Mouse (Mus musculus) layer of hippocampus, adult 8-10 months (tissue): ENCODE measurements around the gene Mab21l3. TPM values are rescaled to one million over a fixed set of nuclear protein-coding genes. Genes with fewer than 3 reads are reported as not detected.
"Not testable (repeated sequence)": the region's sequence is repeated elsewhere in the genome, so short reads cannot be mapped to it uniquely, and the experiment has no call there.

Experiments used
- DNase-seq, 2 experiments: peaks; one replicate each; pipeline ENCODE4 v3.0.0; 2022; ENCODE audit warnings: low spot score in 2 of 2
- total RNA-seq, 4 experiments: library from RNA; stranded (reverse); gene quantifications; 2 replicates each; pipeline ENCODE4 v1.2.4; 2022

Mab21l3 gene
- total RNA-seq, 4 experiments from 2014 or later: not detected

- DNase-seq: no peak
Observed at GRCm38 (mm10) chr3:101842372-101843094, 6.2 kb downstream of the Mab21l3 start.

GRCm38 (mm10) chr3:101839327-101839726 lies 9.4 kb downstream of the Mab21l3 start:
- DNase-seq: no peak

DNA sequence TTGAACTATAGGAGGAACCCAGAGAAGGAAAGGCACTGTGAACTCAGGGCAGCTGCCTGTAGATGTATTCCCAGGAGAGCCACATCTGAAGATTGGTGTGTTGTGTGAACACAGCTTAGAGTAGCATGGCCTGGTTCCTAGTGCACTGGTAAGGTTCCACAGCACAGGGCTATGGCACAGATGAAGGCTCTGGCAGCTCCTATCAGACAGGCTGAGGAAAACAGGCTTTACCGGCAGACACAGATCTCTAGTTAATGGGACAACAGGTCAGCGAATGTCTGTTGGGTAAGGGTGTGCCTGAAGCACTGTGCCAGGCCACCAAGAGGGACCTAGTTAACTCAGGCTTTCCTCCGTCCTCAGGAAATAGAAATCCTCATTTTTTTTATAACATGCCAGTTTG lies 11.8 kb downstream of the Mab21l3 start:
- no peak for DNase-seq

DNA sequence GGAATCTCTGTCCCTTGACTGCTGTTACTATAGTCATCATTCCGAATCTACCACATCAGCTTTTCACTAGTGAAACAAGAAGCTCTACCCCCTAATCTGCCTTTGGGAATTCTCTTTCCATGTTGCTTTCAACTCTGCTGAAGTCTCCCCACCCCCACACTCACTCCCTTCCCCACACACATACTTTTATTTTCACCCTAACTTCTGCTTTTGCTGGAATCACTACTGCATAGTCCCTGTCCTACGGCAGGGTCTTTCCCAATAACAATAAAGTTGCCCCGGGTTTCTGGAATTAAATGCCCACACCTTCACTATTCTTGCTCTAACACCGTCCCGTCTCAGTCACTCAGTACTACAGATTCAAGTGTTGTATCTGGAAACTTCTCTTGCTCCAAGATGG lies 12.2 kb downstream of the Mab21l3 start:
- DNase-seq: no peak

- peak; percentile 29 to 32 for DNase-seq
Observed at GRCm38 (mm10) chr3:101836045-101836444, 12.7 kb downstream of the Mab21l3 start.

DNA sequence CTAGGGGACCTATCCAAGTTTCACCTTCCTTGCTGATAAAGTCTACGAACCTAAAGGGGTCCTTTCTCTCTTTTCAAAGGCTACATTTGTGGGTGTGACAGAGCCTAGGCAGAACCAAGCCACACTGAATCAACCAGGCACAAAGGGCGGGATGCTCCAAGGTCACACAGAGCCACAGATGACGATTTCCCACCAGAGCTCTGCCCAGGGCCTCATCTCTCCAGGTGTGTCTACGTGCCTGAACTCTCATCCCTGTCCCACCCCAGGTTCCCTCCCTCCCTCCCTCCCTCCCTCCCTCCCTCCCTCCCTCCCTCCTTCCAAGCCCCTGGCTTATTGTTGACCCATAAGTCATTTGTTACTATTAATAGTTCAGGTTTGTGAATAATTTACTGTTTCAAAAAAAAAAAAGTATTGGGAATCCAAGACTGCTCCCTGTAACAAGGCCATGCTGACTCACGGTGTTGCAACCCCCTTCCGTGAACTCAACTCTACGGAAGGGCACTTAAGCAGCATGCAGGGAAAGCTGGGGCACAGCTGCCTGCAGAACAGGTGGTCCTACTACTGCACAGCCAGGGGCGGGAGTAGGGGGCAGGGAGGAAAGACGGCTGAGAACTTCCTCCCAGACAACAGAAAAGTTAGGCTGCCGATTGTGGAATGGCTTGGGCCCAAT lies 17.4 kb downstream of the Mab21l3 start:
- DNase-seq: no peak

- DNase-seq: no peak
Observed at GRCm38 (mm10) chr3:101829881-101830616, 18.7 kb downstream of the Mab21l3 start.

DNA sequence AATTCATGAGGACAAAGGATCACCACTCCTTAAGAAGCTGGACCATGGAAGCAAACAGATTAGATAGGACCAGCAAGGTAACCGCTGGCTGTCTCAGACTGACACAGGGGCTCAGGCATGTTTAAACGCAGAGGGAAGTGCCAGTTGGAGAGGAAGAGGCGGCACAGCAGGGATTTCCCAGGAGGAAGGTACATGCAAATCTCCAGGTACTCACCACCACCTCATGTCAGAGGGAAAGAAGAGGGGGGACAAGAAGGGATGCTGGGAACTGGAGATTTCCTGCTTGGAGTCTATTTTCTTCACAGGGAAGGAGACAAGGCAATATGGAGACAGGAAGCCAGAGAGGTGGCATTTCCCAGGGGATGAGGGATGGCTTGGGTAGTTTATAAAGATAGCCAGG lies 20.2 kb downstream of the Mab21l3 start:
- no peak for DNase-seq

DNA sequence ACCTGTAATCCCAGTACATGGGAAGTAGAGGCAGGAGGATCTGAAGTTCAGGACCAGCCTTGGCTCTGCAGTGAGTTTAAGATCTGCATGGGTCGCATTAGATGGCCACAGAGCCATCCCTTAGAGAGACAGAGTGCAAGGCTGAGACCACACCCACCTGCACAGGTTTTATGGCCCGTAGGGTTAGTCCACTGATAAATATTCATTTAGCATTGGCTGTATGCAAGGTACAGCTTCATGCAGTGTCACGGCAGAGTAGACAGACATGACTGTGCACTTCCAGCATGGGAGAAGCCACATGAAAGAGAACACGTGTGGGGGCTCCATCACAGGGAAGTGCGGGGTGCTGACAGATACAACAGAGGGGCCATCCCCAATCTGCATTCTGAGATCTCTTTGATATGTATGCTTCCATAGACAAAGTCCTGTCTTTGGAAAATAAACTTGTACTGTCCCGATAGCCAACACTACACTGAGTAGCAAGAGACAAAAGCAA lies 21.5 kb downstream of the Mab21l3 start:
- no peak for DNase-seq

DNA sequence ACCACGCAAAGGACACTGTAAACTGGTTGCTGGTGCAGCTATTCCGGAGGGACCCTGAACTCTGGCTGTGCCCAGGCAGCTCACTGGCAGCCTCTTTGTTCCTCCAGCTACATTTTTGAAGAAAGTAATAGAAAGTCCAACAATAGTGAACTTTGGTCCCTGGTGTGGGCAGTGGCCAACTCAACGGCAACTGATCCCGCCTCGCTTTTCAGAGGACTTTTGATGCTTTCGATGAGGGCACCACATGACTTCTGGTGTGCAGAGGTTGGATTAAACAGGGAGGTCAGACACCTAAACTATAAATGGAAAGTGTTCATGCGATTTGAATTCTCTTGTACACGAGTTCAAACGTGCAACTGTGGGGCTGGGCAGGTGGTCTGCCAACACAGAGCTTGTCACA lies 24.4 kb downstream of the Mab21l3 start:
- DNase-seq: no peak

DNA sequence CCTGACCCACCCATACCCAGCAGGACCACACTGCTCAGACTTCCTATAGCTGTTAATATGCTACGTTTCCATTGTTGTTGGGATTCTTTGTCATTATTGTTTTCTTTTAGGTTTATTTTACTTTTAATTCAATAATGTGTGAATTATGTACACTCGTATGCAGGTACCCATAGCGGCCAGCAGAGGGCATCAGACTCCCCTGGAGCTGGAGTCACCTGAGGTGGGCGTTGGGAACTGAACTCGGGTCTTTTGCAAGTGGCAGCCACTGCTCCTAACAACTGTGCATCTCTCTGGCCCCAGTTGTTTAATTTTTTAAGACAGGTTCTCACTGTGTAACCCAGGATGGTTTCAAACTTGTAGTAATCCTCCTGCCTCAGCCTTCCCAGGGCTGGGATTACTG lies 26.7 kb downstream of the Mab21l3 start:
- DNase-seq: no peak

GRCm38 (mm10) chr3:101820708-101821107 lies 28.1 kb downstream of the Mab21l3 start:
- not testable (repeated sequence) for DNase-seq

GRCm38 (mm10) chr3:101816006-101816405 lies 32.8 kb downstream of the Mab21l3 start:
- no peak for DNase-seq

GRCm38 (mm10) chr3:101814790-101815189 lies 34.0 kb downstream of the Mab21l3 start:
- no peak for DNase-seq

DNA sequence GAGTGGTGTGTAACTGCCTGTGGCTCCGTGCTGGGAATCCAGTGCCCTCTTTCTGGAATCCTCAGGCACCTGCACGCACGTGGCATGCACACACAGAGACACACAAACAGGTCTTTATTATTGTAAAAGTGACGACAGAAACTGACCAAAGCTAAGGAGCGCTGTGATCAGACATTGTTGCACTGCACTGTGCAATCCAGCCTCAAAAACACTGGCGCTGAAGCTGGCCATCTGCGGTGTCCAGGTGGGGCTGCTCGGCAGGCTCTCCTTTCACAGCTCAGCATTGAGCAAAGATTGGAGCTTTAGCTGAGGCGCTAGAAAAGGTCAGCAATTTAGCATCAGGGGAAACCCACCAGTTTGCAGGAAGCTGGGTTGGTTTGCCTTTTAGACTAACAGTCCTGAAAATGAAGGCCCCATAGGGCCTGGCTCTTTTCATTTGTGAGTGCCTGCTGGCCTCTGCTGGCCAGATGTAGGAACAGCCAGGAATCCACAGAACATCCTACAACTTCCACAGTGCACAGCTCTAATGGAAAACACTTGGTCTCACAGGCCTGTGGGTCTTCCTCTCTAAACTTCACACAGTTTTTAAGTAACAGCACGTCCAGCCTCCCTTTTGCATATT lies 36.3 kb downstream of the Mab21l3 start:
- DNase-seq: peak; percentile 48 to 79

GRCm38 (mm10) chr3:101811931-101812330 lies 36.8 kb downstream of the Mab21l3 start:
- DNase-seq: no peak

DNA sequence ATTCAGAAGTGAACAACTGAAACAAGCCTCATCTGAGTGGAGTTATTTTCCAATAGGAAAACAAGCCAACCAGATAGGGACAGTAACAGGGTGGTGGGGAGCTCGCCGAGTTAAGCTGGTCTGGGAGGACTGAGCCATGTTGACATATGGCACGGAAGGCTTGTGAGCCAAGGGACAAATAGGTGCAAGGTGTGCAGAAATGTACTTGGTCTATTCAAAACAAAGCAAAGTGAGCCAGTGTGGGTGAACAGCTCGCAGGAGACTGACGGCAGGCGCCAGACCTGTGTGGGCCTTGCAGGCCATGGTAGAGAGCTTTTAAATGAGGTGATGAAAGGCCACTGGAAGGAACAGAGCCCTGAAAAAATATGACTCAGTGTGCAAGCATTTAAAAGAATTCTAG lies 41.1 kb downstream of the Mab21l3 start:
- DNase-seq: no peak

- DNase-seq: no peak
Observed at GRCm38 (mm10) chr3:101806941-101807340, 41.8 kb downstream of the Mab21l3 start.

- DNase-seq: peak; percentile 81 to 94
Observed at GRCm38 (mm10) chr3:101806149-101806548, 42.6 kb downstream of the Mab21l3 start.

- no peak for DNase-seq
Observed at GRCm38 (mm10) chr3:101805562-101806004, 43.2 kb downstream of the Mab21l3 start.

DNA sequence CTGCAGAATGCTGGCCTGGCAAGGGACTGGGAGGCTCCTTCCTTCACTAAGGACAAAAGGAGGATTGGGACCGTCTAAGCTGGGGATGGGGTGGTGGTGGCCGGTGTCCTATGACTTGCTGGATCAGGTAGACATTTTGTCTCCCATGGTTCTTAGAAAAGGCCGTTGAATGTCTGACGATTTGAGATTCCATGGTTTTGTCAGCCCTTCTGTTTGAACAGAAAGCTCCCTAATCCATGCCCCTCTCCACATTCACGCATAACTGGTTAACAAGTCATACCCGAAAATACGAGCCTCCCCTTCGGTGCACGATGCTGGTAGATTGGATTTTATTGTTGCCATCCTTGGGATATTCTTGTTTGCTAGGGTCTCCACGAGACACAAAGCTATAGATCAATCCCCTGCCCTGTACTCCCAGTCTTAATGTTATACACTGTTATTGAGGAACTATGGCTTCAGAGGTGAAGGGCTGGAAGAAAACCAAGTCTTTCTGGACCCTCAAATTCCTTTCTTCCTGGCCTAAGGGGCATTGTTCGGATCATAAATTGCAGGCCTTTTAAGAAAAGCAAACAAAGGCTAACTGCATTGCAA lies 43.7 kb downstream of the Mab21l3 start:
- DNase-seq: no peak
